Mouse (Mus musculus): ENCODE measurements around the gene Psmb3.

GRCm38 (mm10) chr11:97669268-97669667 lies 33.9 kb upstream of the Psmb3 start:
- TF ChIP-seq GATA1 (IDR thresholded peaks at IDR 0.05; ENCODE audit: borderline replicate concordance, low read length): no peak
- TF ChIP-seq FLI1 (IDR thresholded peaks at IDR 0.05; ENCODE audit: low read length): no peak

All from megakaryocyte, embryonic 14.5 days (primary cell).